Mouse (Mus musculus) liver (tissue): ENCODE results near the gene Sestd1.

Experiments
- DNase-seq: peaks from one replicate; pipeline ENCODE4 v3.0.0-alpha.2; 2020; ENCODE audit warnings: mixed read lengths

Sestd1 gene

DNA sequence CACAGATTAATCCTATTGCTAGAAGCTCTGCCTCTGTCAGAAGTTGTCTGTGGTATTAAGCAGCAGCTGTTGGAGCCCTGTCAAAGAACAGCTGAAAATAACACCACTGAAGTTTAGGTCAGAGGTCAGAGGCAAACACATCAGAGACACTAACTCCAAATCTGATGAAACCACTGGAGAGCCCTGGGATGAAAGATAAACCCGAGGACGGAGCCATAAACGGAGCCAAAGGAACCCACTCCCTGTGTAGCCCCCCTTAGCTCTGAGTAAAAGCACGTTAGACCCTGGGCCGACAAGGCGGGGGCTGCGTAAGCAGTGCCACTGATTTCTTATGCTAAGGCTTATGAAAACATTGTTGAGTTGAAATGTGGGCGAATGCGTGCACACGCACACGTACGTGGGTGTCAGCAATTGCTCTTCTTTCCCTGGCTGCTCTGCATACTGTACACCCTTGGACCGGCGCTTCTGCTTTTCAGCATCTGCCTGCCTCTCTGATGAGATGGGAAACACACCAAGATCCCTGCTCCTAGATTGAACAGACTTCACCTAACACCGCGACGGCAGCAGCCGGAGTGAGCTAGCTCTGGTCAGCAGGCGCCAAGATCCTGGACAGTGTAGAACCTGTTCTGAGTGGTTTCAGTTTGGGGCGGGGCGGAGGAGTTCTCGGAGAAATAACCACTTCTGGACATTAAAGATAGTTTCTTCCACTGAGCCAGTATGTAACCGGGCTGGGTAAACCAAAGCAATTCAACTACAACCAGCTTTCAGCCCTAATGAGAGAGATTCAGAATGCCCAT, 108.8 kb downstream of the Sestd1 start:
- DNase-seq: peak; percentile 24

DNA sequence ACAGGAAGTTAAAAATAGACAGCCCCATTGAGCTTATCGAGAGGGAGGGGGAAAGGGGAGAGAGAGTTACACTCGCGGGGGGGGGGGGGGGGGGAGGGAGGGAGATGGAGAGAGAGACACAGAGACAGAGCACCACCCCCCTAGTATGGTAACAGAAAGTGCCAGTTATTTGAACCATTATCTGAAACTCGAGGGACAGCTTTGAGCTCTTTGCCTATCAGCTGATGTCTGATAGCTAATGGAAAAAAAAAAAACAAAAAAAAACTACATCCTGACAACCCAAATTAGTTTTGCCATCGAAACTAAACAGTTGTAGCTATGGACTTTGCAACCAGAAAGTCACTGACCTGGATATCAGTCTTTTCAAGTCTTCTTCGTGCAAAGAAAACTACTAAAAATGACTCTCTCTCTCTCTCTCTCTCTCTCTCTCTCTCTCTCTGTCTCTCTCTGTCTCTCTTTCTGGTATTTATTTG, 109.7 kb downstream of the Sestd1 start, which contains the start of gene Ccdc141:
Gene Ccdc141, minus strand, starts transcription at position 4 of the 473 bp plus-strand sequence.
- DNase-seq: peak; percentile 12

DNA sequence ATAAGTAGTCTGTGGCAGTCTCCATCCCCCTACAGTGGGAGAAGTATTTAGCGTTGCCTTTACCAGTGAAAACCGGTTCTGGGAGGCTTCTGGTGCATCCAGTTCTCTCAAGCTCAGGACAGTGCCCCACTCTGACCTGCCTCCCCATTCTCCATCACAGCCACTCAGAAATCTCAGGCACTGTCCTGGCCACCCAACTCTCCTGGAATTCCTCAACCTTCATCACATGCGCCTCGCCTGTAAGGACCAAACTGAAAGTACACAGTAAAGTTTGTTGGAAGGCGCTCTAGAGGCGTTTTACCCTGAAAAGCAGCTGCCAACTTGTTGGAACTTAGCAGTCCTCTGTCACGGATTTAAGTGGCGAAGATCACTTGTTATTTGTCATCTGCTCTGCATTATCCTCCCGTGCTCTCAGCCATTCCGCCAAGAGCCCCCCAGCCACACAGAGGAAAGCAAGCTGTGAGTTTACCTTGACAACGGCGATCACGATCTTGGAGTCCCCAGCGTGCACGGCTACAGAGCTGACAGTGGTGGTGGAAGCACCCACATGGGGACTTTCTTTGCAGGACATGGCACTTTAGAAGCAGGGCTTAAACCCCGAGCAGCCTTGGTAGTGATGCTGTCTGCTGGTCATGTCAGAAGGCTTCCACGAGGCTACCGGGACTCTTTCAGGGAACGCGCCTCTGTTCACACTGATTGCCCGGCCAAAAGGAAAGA, 110.3 kb downstream of the Sestd1 start:
- DNase-seq: peak; percentile 27

DNA sequence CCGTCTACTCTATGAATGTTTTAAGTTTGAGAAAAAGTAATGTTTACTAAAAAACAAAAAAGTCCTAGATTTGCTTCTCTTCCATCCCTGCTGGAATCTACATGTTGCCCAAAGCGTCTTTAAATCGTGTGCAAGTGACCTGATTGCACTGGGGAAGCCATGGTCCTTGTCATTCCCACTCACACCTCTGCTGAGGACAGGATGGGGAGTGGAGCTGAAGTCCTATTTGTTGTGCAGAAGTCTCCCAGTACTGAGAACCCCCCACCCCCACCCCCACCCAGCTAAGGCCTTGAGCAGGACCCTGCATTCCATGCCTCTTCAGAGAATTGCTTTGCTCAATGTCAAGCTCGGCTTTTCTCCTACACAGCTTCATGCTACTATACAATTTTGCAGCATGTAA, 111.2 kb downstream of the Sestd1 start:
- DNase-seq: no peak

DNA sequence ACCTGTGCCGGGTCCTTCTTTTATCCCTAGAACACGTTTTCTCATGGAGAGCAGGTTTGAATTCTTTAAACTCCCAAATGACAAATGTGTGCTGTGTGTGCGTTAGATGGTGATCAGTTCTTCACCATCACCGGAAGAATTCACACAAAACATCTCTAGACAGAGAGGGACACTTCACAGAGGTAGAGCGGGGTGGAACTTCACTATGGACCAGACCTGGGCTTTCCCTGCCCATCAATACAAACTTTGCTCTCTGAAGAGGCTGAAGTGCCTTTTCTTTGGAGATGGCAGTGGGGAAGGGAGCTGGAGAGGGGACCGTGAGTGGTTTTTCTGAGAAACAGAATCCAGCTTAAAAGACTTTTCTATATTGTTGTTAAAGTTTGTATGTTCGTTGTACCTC, 111.6 kb downstream of the Sestd1 start:
- DNase-seq: no peak

DNA sequence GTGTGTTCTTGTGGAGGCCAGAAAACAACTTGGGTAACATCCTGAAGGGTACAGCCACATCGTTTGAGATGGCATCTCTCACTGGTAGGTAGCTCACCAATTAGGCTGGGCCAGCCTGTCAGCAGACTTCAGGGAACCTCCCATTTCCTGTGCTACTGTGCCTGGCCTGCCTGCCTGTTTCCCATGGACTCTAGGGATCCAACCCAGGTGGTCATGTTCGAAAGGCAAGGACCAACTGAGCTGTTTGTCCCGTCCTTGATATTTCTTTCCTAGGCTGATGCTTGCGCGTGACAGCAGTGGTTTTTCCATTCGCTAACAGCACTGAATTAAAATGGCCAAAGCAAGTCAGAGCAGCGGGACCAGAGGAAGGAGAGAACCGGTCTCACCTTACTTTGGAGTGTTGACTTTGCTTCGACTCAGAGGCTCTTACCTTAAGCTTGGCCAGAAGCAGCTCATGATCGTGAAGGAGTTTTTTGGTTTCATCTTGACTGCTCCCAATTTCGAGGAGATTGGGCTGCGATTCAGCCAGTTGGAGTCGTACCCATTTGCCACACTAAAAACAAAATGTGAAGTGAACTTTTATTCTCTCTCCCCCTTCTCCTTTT, 112.2 kb downstream of the Sestd1 start:
- no peak for DNase-seq

DNA sequence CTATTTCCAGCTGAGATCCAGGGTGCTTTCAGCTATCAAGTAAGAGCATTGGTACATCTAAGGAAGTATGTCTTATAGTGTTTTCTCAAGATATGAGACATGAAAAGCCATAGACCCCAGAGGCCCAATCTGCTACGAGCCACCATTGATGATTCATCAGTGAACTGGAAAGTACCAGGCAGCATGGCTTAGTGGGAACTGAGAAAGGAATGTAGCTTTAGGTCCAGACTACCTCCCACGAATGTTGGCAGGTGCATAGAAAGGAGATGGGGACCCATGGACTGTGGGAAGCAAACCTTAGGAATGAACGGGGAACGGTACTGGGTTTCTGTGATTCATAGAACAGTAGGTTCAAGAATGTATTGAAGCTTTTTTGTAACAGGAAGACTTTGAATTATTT, 114.0 kb downstream of the Sestd1 start:
- DNase-seq: no peak

DNA sequence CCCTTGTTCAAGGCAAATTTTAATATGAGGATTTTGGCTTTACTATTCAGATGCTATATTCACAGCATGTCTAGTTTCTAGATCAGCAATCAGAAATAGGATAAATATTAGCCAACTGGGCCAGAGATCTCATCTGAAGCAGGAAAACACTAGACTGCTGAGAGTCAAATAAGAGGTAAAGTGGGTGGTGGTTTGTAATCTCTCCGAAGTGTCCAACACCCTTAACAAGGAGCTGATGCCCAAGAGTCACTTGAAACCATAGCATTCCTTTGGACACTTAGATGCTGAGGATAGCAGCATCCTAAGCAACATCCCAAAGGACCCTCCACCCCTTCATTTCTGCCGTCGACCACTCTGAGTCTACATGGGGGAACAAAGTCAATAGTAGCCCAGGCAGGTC, 115.7 kb downstream of the Sestd1 start:
- no peak for DNase-seq

DNA sequence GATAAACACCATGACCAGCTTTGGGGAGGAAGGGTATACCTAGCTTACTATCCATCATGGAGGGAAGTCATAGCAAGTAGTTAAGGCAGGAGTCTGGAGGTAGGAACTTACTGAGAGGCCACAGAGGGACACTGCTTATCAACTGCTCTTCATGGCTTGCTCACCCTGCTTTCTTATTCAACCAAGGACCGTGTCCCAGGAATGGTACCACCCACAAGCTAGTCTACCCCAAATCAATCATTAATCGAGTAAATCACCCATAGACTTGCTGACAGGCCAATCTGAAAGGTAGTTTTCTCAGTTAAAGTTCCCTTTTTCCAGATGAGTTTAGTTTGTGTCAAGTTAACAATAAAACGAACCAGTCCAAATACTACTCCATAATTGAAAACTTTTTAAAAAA, 117.0 kb downstream of the Sestd1 start:
- DNase-seq: no peak

DNA sequence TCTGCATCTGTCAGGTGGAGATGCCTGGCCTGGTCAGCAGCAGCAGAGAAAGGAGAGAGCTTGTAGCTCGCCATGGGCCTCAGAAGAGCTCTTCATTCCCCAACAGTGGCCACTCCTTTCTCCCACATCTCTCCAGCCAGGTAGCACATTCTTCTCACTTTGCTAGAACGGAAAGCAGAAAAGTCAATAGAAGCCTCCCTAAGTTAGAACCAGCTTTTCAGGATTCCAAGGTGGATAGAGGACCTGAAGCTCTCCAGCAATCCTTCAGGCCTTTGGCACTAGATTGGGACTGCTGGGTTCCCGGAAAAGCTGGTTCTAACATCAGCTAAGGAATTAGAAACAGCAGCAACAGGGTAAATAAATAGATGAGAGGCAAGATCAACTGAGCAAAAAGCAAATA, 118.3 kb downstream of the Sestd1 start:
- DNase-seq: no peak

DNA sequence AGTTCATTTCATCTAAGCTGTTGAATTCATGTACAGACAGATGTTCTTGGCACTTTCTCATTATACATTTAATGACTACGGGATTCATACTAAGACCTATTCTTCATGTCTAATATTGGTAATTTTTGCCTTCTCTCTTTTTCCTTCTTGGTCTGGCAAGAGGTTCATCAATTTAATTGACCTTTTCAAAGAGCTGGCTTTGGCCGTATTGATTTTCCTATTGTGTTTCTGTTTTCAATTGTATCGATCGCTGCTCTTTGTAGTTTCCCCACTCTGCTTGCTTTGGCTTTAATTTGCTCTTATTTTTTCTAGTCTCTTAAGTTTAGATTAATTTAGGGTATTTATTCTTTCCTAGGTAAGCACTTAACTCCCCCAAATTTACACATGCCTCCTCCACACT, 122.8 kb downstream of the Sestd1 start:
- DNase-seq: no peak

DNA sequence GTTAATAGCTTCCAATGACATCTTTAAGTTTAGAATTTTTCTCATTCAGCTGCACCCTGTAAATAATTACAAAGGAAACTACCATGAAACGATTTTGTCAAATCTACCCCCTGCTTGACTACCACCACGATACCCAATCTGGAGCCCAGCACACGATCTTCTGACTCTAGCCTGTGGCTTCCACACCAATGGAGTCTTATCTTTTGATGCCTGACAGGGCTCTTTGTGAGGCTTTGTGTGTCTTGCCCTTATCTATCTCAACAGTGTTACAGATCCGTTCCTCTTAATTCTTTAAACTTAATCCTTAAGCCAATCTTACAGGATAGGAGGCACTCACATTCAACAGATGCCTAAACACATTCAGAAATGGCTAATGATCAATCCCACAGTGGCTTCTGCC, 126.3 kb downstream of the Sestd1 start:
- peak; percentile 19 for DNase-seq

DNA sequence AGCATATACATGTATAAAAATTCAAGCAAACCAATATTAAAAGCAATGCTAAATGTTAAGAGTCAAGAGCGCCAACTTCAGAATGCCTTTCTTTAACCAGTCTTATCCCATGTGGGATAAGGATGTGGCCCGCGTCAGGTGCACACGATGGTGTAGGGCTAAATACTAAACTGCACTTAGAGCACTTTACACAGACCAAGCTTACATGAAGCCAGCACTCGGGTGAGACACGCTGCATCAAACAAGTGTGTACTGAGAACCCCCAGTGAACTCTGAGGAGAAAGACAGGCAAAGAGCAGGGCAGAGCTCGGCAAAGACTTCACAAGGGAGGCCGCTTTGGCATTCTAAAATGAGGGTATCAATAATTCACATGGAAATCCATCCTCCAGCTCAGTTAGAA, 129.1 kb downstream of the Sestd1 start:
- DNase-seq: no peak

DNA sequence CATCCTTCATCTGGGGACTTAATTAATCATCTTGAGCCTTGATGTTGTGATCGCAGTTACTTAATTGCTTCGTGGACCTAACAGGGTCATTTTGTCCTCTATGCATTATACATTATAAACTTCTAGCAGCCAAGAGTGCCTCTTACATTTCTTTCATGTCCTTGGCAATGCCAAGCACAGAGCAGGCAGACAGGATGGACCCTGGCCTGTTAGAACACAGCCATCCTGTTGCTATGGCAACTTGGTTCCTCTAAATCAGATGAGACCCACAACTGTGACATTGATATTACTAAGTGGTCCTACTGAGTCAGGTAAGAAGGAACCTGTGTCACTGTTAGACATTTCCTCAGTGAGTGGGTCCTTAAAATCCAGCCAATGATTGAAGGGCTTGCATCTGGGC, 130.8 kb downstream of the Sestd1 start:
- DNase-seq: no peak

DNA sequence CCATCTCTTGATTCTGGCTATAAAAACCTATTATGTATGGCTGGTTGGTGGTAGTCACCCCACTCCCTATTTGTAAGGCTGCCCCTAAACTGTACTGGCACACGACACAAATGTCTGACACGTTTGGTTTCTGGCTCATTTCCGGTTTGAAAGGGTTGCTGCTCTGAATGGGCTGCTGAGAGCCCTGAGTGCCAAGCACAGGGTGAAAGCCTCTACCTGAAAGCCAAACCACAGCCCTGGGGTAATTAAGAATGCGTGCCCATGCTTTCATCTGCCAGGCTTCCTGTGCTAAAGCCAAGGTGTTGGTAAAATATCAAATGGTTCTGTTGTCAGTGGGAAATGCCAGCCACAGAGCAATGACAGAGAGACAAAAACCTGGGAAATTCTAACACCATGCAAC, 132.2 kb downstream of the Sestd1 start:
- DNase-seq: no peak

DNA sequence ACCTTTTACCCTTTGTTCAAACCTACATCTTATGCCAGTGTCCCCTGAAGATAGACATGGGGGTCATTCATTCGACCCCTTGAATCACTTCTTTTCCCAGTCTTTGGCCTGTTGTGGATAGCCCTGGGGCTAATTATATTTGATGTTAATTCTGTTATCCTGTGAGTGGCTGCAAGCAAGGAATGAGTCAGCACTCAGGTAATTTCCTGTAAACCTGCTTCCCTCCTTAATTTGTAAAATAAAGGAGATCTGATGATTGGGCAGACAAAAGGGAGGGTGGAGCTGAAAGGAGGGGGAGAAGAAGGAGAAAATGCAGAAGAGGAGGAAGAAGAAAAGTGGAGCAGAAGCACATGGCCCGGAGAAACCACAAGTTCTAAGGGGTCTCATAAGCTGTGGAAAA, 133.4 kb downstream of the Sestd1 start:
- DNase-seq: no peak

DNA sequence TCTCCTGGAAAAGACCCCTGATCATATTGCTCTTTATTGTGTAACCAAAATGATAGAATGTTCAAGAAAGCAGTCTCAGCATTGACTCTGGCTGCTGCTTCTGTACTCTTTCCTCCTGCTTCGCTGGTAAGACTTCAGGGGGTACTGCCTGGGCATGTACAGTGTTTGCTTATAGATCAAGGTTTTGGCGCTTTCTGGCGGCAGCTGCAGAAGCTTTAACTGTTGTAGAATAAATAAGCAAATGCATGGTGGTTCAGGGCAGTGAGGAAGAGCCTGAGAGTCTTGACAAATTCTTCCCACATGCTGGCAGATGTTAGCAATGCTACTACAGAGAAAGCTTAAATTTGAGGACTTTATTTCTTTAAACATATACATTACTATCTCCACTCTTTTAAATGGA, 134.1 kb downstream of the Sestd1 start:
- no peak for DNase-seq

DNA sequence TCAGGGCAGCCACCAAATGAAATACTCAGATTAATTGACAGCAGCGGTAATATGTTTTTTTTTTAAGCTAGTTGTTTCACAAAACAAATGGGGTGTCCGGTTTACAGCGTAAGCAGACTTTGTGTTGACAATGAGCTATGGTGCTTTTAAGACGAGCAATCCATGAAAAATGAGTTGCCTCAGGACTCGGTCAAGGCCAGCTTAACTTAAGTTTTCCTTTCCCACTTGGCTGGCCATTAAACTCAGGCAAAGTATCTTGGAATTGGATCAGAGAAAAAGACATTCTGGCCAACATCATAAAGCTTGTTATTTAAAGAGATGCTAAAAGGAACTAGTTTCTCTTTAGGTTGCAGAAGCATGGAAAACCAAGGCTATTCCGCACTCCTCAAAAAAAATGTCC, 136.9 kb downstream of the Sestd1 start:
- DNase-seq: no peak

DNA sequence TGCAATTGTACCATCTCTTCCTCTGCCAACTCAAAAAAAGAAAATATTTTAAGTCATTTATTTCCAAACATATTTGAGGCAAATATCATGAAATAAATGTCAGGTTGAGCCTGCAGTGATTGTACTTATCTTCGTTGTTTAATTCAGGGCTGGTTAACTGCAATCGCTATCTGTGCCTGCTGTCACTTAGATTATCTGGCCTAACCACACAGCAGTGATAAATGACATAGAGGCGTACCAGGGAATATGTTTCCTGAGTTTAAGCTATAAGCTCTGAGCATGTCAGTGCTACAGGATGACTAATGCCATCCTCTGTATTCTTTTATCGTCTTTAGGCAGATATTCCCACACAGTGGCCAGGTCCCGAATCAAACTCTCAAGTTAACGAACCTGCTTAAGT, 141.5 kb downstream of the Sestd1 start:
- no peak for DNase-seq

DNA sequence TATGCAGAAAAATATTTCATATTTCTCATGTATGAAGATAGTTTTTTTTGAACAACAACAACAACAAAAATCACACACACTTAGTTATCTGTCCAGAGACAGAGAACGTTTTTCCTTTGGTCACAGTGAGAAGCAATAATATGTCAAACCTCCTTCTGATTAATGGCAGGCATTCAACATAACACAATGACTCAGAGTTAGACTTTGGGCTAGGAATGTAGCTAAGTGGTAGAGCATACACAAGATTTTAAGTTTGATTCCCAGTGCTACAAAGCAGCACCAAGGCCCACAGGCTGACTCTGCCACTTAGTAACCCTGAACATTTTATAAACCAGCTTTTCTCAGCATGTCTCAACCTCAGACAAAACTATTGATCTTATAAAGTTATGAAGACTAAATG, 145.5 kb downstream of the Sestd1 start:
- no peak for DNase-seq

DNA sequence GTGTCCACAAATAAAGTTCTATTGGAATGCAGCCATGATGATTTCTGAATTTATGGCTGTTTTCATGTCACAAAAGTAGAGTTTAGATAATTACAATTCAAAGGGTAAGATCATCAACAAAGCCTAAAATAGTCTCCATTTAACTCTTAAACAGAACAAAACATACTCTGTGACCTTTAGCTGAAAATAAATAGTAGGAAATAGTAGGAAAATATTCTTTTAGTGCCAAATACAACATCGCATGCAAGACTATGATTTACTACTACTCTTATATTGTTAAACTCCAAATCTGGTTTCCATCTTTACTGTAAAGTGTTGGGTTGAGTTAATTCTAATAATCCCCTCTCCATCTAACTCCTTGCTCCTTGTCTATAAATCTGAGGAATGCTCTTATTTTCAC, 147.0 kb downstream of the Sestd1 start:
- no peak for DNase-seq
